In the genomic region with DNA sequence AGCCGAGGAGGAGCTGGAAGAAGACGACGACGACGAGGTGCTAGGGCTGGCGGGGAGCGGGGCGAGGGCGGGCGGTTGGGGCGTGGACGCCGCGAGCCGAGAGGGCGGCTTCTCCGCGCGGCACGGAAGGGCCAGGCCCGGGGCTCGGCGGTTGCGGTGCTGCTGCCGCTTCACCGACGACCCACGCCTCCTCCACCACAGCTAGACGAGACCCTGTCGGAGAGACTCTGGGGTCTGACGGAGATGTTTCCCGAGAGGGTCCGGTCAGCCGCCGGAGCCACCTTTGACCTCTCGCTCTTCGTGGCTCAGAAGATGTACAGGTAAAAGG, we compare ENCODE assay signal across 8 mouse cellular contexts. TPM values are rescaled to one million over a fixed set of nuclear protein-coding genes. Genes with fewer than 3 reads are reported as not detected.
DNase-seq lines count a peak whose midpoint lies in the region; ATAC-seq and TF ChIP-seq lines count a peak whose summit lies in the region.

No protein-coding gene starts in this region.

- DNase-seq in kidney, postnatal 4 days = no peak
- no peak for DNase-seq in midbrain, postnatal 0 days (ENCODE audit: low spot score)
- DNase-seq in right cerebral cortex, adult 18-20 months = no peak
- DNase-seq in adrenal gland, adult (ENCODE audit: inconsistent age in 2 of 2, low spot score in 1 of 2) = no peak

- peak; percentile 47 for ATAC-seq in kidney, embryonic 15.5 days (replicated peaks; ENCODE audit: low FRiP score)
- peak; percentile 79 for ATAC-seq in hindbrain, embryonic 15.5 days (ENCODE audit: low FRiP score, low read depth)
- ATAC-seq in midbrain, postnatal 0 days (ENCODE audit: low FRiP score) = no peak; the same call in 1 of the 2 replicates
- no peak; the same call in 1 of the 2 replicates for ATAC-seq in megakaryocyte progenitor cell, adult 5-6 weeks (replicated peaks; ENCODE audit: poor library complexity)

- peak overlapping the region; percentile 97 for H3K4me3 ChIP-seq in kidney, embryonic 15.5 days (replicated peaks)
- peak overlapping the region; percentile 69 for H3K4me3 ChIP-seq in cortical plate, adult 2 months (ENCODE audit: insufficient read depth, low read length)
- peak overlapping the region; percentile 96 for H3K4me3 ChIP-seq in hindbrain, embryonic 15.5 days
- peak overlapping the region; percentile 84 for H3K4me3 ChIP-seq in midbrain, postnatal 0 days (ENCODE audit: low read depth, low read length)

- H3K9ac ChIP-seq in kidney, embryonic 15.5 days = peak overlapping the region; percentile 86
- peak overlapping the region; percentile 80 for H3K9ac ChIP-seq in hindbrain, embryonic 15.5 days
- peak overlapping the region; percentile 69 for H3K9ac ChIP-seq in midbrain, postnatal 0 days (replicated peaks; ENCODE audit: low read length, poor library complexity, severe bottlenecking)

- WGBS in kidney, embryonic 15.5 days = under 1% methylated on average over 37 of the region's 37 CpGs
- under 1% methylated on average over 31 of the region's 37 CpGs for WGBS in hindbrain, embryonic 15.5 days
- under 1% methylated on average over 32 of the region's 37 CpGs for WGBS in midbrain, postnatal 0 days

- H3K36me3 ChIP-seq in kidney, embryonic 15.5 days = peaks cover 54% of the 10 kb centered on the region
- H3K36me3 ChIP-seq in hindbrain, embryonic 15.5 days = peaks cover 46% of the 10 kb centered on the region
- peaks cover 42% of the 10 kb centered on the region for H3K36me3 ChIP-seq in midbrain, postnatal 0 days (ENCODE audit: insufficient read depth, low read length)

- no peaks in the 10 kb centered on the region for H3K27me3 ChIP-seq in kidney, embryonic 15.5 days
- no peaks in the 10 kb centered on the region for H3K27me3 ChIP-seq in hindbrain, embryonic 15.5 days
- no peaks in the 10 kb centered on the region for H3K27me3 ChIP-seq in midbrain, postnatal 0 days (ENCODE audit: insufficient read depth, low read length)

- H3K4me2 ChIP-seq in kidney, embryonic 15.5 days = peak overlapping the region; percentile 73
- H3K4me2 ChIP-seq in hindbrain, embryonic 15.5 days = peak overlapping the region; percentile 83
- H3K4me2 ChIP-seq in midbrain, postnatal 0 days (ENCODE audit: low read depth, low read length, poor library complexity, severe bottlenecking) = peak overlapping the region; percentile 76

- no peak for TF ChIP-seq CTCF in cortical plate, adult 2 months (IDR thresholded peaks at IDR 0.05; ENCODE audit: extremely low read depth, insufficient read depth, low read length)
- TF ChIP-seq CTCF in midbrain, postnatal 0 days (IDR thresholded peaks at IDR 0.05) = no peak

- H3K9me3 ChIP-seq in kidney, embryonic 15.5 days (replicated peaks) = no peaks in the 10 kb centered on the region
- H3K9me3 ChIP-seq in hindbrain, embryonic 15.5 days = no peaks in the 10 kb centered on the region
- no peaks in the 10 kb centered on the region for H3K9me3 ChIP-seq in midbrain, postnatal 0 days (ENCODE audit: low read length)

- H3K27ac ChIP-seq in kidney, embryonic 15.5 days = no peak overlapping the region
- H3K27ac ChIP-seq in cortical plate, adult 2 months (ENCODE audit: insufficient read depth, low read length) = no peak overlapping the region
- peak overlapping the region; percentile 70 for H3K27ac ChIP-seq in hindbrain, embryonic 15.5 days (replicated peaks)
- peak overlapping the region; percentile 32; the same call in 1 of the 2 replicates for H3K27ac ChIP-seq in midbrain, postnatal 0 days (ENCODE audit: low read depth, low read length)

- peaks cover 8% of the 10 kb centered on the region for H3K4me1 ChIP-seq in kidney, embryonic 15.5 days
- peaks cover 2% of the 10 kb centered on the region for H3K4me1 ChIP-seq in cortical plate, adult 2 months (ENCODE audit: control insufficient read depth, insufficient read depth, low read length)
- H3K4me1 ChIP-seq in hindbrain, embryonic 15.5 days (replicated peaks) = peaks cover 7% of the 10 kb centered on the region
- H3K4me1 ChIP-seq in midbrain, postnatal 0 days (ENCODE audit: insufficient read depth, low read length) = peaks cover 5% of the 10 kb centered on the region; the same call in 1 of the 2 replicates

- no peak for TF ChIP-seq POLR2A in cortical plate, adult 2 months (IDR thresholded peaks at IDR 0.05; ENCODE audit: extremely low read depth, insufficient read depth, low read length)

RNA-seq across cellular contexts. Expression of gene Tomm22, which starts 0.3 kb away (rescaled TPM):
- polyA plus RNA-seq in kidney, embryonic 15.5 days (2015; fragmentation: Nextera tagmentation; extraction: Ambion mirVana) = 249 and 266 TPM in 2 replicates
- 88.3 and 94.3 TPM in 2 replicates for polyA plus RNA-seq in cortical plate, adult 2 months (2012; rRNA removed)
- polyA plus RNA-seq in hindbrain, embryonic 15.5 days (2015; fragmentation: Nextera tagmentation; extraction: Ambion mirVana) = 224 and 236 TPM in 2 replicates
- total RNA-seq in midbrain, postnatal 0 days (2014; rRNA removed) = 161 and 180 TPM in 2 replicates
- 229 and 230 TPM in 2 replicates for polyA plus RNA-seq in midbrain, postnatal 0 days (2015; fragmentation: Nextera tagmentation; extraction: Ambion mirVana)
- 197 and 207 TPM in 2 replicates for total RNA-seq in megakaryocyte progenitor cell, adult 5-6 weeks (2015)
- total RNA-seq in megakaryocyte progenitor cell, adult 5-6 weeks (2017) = 85.1 and 112 TPM in 2 replicates

RNA-seq across cellular contexts. Expression of gene Cby1, which starts 11.9 kb away (rescaled TPM):
- 51.5 and 56.6 TPM in 2 replicates for polyA plus RNA-seq in kidney, embryonic 15.5 days (2015; fragmentation: Nextera tagmentation; extraction: Ambion mirVana)
- polyA plus RNA-seq in cortical plate, adult 2 months (2012; rRNA removed) = 35.6 and 37.0 TPM in 2 replicates
- polyA plus RNA-seq in hindbrain, embryonic 15.5 days (2015; fragmentation: Nextera tagmentation; extraction: Ambion mirVana) = 91.4 and 94.3 TPM in 2 replicates
- 56.9 and 72.5 TPM in 2 replicates for total RNA-seq in midbrain, postnatal 0 days (2014; rRNA removed)
- polyA plus RNA-seq in midbrain, postnatal 0 days (2015; fragmentation: Nextera tagmentation; extraction: Ambion mirVana) = 99.2 and 101 TPM in 2 replicates
- 13.8 and 19.0 TPM in 2 replicates for total RNA-seq in megakaryocyte progenitor cell, adult 5-6 weeks (2015)
- total RNA-seq in megakaryocyte progenitor cell, adult 5-6 weeks (2017) = 47.9 and 65.2 TPM in 2 replicates

RNA-seq across cellular contexts. Expression of gene Fam227a, which starts 12.2 kb away (rescaled TPM):
- polyA plus RNA-seq in kidney, embryonic 15.5 days (2015; fragmentation: Nextera tagmentation; extraction: Ambion mirVana) = 1.3 and 1.5 TPM in 2 replicates
- polyA plus RNA-seq in cortical plate, adult 2 months (2012; rRNA removed) = 12.6 and 14.5 TPM in 2 replicates
- 4.5 and 4.9 TPM in 2 replicates for polyA plus RNA-seq in hindbrain, embryonic 15.5 days (2015; fragmentation: Nextera tagmentation; extraction: Ambion mirVana)
- 12.1 and 18.1 TPM in 2 replicates for total RNA-seq in midbrain, postnatal 0 days (2014; rRNA removed)
- polyA plus RNA-seq in midbrain, postnatal 0 days (2015; fragmentation: Nextera tagmentation; extraction: Ambion mirVana) = 2.2 and 2.8 TPM in 2 replicates
- 0.61 and 1.5 TPM in 2 replicates for total RNA-seq in megakaryocyte progenitor cell, adult 5-6 weeks (2015)
- 0.92 and 1.4 TPM in 2 replicates for total RNA-seq in megakaryocyte progenitor cell, adult 5-6 weeks (2017)

RNA-seq across cellular contexts. Expression of gene Josd1, which starts 16.8 kb away (rescaled TPM):
- polyA plus RNA-seq in kidney, embryonic 15.5 days (2015; fragmentation: Nextera tagmentation; extraction: Ambion mirVana) = 19.0 and 21.1 TPM in 2 replicates
- 64.0 and 64.3 TPM in 2 replicates for polyA plus RNA-seq in cortical plate, adult 2 months (2012; rRNA removed)
- 23.2 and 24.5 TPM in 2 replicates for polyA plus RNA-seq in hindbrain, embryonic 15.5 days (2015; fragmentation: Nextera tagmentation; extraction: Ambion mirVana)
- 58.7 and 59.6 TPM in 2 replicates for total RNA-seq in midbrain, postnatal 0 days (2014; rRNA removed)
- polyA plus RNA-seq in midbrain, postnatal 0 days (2015; fragmentation: Nextera tagmentation; extraction: Ambion mirVana) = 16.8 and 17.7 TPM in 2 replicates
- 16.0 and 18.9 TPM in 2 replicates for total RNA-seq in megakaryocyte progenitor cell, adult 5-6 weeks (2015)
- 25.1 and 26.2 TPM in 2 replicates for total RNA-seq in megakaryocyte progenitor cell, adult 5-6 weeks (2017)

RNA-seq across cellular contexts. Expression of gene Gtpbp1, which starts 19.7 kb away (rescaled TPM):
- 32.6 and 36.5 TPM in 2 replicates for polyA plus RNA-seq in kidney, embryonic 15.5 days (2015; fragmentation: Nextera tagmentation; extraction: Ambion mirVana)
- 36.4 and 36.9 TPM in 2 replicates for polyA plus RNA-seq in cortical plate, adult 2 months (2012; rRNA removed)
- 49.4 and 50.1 TPM in 2 replicates for polyA plus RNA-seq in hindbrain, embryonic 15.5 days (2015; fragmentation: Nextera tagmentation; extraction: Ambion mirVana)
- total RNA-seq in midbrain, postnatal 0 days (2014; rRNA removed) = 76.1 and 99.3 TPM in 2 replicates
- polyA plus RNA-seq in midbrain, postnatal 0 days (2015; fragmentation: Nextera tagmentation; extraction: Ambion mirVana) = 40.0 and 41.6 TPM in 2 replicates
- 31.0 and 34.5 TPM in 2 replicates for total RNA-seq in megakaryocyte progenitor cell, adult 5-6 weeks (2015)
- 48.2 and 58.6 TPM in 2 replicates for total RNA-seq in megakaryocyte progenitor cell, adult 5-6 weeks (2017)

Comparison
In these comparisons a context has a peak if more than half of its experiments do, and no peak if none do; other contexts are left out.
1. ATAC-seq: peak in kidney, embryonic 15.5 days (single experiment) and hindbrain, embryonic 15.5 days (single experiment); none in midbrain, postnatal 0 days (single experiment) and megakaryocyte progenitor cell, adult 5-6 weeks (single experiment).
2. H3K27ac ChIP-seq: peak in hindbrain, embryonic 15.5 days (single experiment) and midbrain, postnatal 0 days (single experiment); none in kidney, embryonic 15.5 days (single experiment) and cortical plate, adult 2 months (single experiment).
3. Peak in every context shown above with its lines, with median percentiles within 50 percentile points of each other: H3K4me2 ChIP-seq, H3K4me3 ChIP-seq and H3K9ac ChIP-seq.